Mouse (Mus musculus): Measurements from ENCODE around the gene Tubg1. TPM values are rescaled to one million over a fixed set of nuclear protein-coding genes. Genes with fewer than 3 reads are reported as not detected.
A peak's percentile ranks its signal among the peaks of the same experiment; 100 is the strongest.
"Not testable (repeated sequence)": the region's sequence is repeated elsewhere in the genome, so short reads cannot be mapped to it uniquely, and the experiment has no call there.

Tubg1 gene
- total RNA-seq, 1 experiment from 2014 or later, result 47.4 TPM

DNA sequence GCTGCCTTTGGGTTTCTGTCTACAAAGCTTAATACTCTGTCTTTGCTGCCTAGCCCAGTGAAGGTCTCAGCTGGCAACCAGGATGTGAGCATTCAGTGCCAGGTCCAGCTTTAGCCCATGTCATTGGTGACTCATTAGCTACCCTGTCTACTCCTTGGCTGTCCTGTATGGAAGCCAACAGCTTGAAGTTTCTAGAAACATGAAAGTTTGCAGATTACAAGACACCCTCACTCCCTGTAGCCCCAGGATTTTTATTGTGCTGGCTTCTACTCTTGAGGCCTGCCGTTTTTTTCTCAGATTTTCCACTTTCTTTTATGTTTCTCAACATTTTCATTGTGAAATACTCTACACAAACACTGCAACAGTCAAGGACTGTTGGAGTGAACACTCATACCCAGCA, 29.8 kb upstream of the Tubg1 start:
- no peak for ATAC-seq (replicated peaks in 1 of 2; ENCODE audit: insufficient read depth in 1 of 2, low FRiP score in 2 of 2, low TSS enrichment in 1 of 2, low read depth in 1 of 2, poor library complexity in 2 of 2, severe bottlenecking in 2 of 2)

DNA sequence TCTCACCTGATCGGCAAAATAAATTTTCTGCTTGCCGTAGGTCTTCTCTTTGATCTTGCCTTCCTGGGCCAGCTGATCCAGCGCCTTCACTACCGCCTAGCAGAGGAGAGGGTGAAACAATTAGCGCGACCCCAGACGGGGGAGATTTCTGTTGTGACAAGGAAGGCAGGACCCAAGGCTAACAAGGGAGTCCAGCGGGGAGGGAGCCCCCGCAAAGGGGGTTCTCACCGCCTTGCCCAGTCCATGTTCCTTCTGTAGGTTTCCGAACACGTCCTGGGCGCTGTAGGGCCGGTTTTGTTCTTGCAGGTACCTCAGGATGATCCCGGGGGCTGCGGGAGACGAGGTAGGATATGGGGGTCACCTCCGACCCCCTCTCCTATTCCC, 24.8 kb upstream of the Tubg1 start:
- no peak for ATAC-seq (replicated peaks in 1 of 2; ENCODE audit: insufficient read depth in 1 of 2, low FRiP score in 2 of 2, low TSS enrichment in 1 of 2, low read depth in 1 of 2, poor library complexity in 2 of 2, severe bottlenecking in 2 of 2)

DNA sequence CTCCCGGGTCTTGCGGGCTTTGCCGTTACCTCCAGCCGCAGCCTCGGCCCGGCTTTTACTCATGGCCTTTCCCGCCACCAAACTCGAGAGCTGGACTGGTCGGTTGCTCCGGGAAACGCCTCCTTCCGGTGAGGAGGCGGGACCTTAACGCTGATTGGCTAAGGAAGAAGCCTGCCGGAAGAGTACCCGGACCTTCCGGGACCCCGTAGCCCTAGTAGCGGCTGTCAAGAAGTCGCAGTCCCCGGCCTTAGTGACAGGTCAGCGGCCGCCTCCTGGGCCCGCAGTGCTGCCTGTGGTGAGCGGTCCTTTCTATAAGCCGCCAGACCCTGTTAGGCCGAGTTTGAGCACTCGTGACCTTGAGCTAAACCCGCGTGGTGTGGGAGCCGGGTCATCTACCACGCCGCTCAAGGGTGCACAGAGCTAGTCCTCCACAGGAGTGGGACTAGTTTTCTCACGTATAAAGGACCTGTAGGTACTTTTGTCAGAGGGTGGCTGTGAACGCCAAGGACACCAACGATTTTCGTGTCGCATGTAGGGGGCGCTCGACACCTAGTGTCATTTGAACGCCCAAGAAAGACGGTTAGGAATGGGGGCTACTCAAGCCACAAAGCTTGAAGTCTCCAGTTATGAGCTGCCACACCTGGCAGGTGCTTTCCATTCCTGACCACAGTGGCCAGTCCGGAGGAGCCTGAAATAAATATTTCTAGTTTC, 24.3 kb upstream of the Tubg1 start, which contains the start of gene Psmc3ip:
TSS of gene Psmc3ip (minus strand) at position 123 of the 711 bp plus-strand sequence.
- peak; percentile 97 to 99 for ATAC-seq (replicated peaks in 1 of 2; ENCODE audit: insufficient read depth in 1 of 2, low FRiP score in 2 of 2, low TSS enrichment in 1 of 2, low read depth in 1 of 2, poor library complexity in 2 of 2, severe bottlenecking in 2 of 2)

DNA sequence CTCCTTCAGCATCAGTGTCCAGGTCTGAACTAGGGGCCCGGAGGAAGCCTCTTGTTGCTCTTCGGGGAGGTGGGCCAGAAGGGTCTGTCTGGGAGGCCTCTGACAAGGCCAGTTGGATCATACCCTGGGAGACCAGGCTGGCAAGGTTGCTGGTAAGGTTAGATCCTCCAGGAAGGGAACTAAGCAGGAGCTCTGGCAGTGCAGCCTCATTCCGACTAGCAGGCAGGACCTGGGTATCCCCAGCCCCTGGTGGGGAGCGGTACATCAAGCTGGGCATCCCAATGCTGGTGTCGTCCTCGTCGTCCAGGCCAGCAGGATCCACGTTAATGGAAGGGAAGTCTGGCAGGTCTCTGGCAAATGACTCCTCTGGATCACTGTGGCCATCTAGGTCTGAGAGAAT, 21.5 kb upstream of the Tubg1 start:
- ATAC-seq (replicated peaks in 1 of 2; ENCODE audit: insufficient read depth in 1 of 2, low FRiP score in 2 of 2, low TSS enrichment in 1 of 2, low read depth in 1 of 2, poor library complexity in 2 of 2, severe bottlenecking in 2 of 2), result no peak

DNA sequence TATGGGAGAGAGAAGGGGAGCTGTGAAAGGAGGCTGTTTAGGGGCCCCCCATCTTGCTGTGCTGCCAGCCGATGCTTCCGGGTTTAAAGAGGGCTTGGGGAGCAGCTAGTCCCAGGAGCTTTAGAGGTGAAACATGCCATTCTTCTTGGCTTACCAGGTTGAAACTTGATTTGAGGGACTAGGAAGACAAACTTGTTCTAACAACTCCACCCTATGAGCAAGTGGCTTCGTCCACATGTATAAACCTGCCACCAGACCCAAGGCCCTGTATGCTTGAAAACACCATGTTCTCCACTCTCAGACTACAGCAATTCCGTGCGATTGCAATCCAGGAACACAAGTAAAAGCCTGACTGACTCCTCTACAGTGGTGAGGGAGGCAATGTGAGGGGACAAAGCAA, 16.7 kb upstream of the Tubg1 start:
- no peak for ATAC-seq (replicated peaks in 1 of 2; ENCODE audit: insufficient read depth in 1 of 2, low FRiP score in 2 of 2, low TSS enrichment in 1 of 2, low read depth in 1 of 2, poor library complexity in 2 of 2, severe bottlenecking in 2 of 2)

DNA sequence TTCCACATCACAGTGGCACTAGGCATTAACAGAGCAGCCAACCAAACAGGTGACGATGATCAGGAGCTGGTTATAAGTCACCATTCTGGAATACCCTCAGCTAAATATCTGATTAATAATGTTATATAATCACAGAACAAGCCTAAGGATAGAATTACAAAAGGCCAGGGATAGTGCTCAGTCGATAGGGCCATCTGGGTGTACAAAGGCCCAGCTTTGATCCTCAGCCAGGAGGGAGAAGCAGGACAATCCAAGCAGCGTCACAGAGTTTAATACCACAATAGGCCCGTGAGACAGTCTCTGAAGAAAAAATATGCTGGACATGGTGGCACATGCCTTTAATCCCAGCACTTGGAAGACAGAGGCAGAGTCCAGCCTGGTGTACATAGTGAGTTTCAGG, 10.4 kb upstream of the Tubg1 start:
- ATAC-seq (replicated peaks in 1 of 2; ENCODE audit: insufficient read depth in 1 of 2, low FRiP score in 2 of 2, low TSS enrichment in 1 of 2, low read depth in 1 of 2, poor library complexity in 2 of 2, severe bottlenecking in 2 of 2), result no peak

DNA sequence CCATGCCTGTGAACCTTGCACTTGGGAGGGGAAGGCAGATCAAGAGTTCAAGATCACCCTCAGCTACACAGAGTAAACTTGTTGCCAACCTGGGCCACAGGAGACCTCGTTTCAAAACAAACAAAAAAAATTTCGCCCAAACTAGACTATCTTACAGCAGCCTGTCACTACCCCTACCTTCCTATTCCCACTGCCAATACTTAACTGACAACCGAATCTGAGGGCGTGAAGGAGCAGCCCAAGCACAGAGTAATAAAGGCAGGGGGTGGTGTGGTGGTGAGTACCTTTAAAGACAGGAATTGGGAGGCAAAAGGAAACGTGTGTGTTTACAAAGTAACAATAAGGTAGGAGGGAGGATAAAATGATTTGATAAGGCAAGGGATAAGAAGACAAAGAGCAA, 9.0 kb upstream of the Tubg1 start:
- no peak for ATAC-seq (replicated peaks in 1 of 2; ENCODE audit: insufficient read depth in 1 of 2, low FRiP score in 2 of 2, low TSS enrichment in 1 of 2, low read depth in 1 of 2, poor library complexity in 2 of 2, severe bottlenecking in 2 of 2)

DNA sequence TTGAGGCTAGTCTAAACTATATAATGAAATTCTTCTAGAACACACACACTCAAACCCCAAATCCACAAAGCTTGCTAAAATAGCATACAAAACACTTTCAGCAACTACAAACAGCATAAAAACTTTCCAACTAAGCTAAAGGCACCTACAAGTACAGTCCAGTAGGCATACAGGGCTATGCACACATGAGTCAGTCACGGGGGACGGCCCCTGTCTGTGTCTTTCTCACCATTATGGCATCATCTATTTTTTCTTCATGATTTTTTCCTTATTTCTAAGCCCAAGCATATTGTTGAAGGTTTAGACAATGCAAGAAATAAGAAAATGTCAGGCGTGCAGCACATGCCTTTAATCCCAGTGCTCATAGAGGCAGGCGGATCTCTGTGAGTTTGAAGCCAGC, 8.6 kb upstream of the Tubg1 start:
- no peak for ATAC-seq (replicated peaks in 1 of 2; ENCODE audit: insufficient read depth in 1 of 2, low FRiP score in 2 of 2, low TSS enrichment in 1 of 2, low read depth in 1 of 2, poor library complexity in 2 of 2, severe bottlenecking in 2 of 2)

DNA sequence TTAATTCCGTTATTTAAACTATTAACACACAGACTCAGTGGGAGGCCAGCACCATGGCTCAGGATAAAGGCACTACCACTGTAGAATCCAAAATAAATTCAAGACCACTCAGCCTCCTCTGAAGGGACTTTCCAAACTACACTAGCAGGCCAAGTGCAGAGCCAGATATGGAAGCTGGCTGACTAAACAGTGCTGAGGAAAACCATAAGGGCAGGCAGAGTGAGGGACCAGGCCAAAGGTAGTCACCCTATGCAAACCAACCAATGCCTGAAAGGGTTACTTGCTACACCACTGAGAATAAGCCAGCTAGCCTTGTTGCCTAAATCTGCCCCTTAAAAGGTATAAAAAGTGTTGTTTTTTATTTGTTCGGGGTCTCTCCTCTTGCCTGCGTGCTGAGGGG, 7.6 kb upstream of the Tubg1 start:
- no peak for ATAC-seq (replicated peaks in 1 of 2; ENCODE audit: insufficient read depth in 1 of 2, low FRiP score in 2 of 2, low TSS enrichment in 1 of 2, low read depth in 1 of 2, poor library complexity in 2 of 2, severe bottlenecking in 2 of 2)

DNA sequence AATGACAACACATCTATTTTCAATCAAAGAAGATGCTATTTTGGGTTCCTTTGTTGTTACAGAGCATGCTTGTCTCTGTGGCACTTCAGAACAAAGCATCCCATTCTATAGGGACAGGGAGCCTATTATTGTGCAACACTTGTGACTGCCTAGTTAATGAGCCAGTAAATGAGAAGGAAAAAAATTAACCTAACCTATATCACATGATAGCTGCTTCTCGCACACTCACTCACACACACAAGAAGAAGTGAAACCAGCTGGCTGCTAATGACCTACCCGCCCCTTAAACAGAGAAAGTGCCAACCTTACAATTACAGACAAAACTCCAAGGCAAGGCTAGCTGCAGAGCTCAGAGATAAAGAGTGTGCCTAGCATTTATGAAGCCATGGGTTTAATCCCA, 4.2 kb upstream of the Tubg1 start:
- ATAC-seq (replicated peaks in 1 of 2; ENCODE audit: insufficient read depth in 1 of 2, low FRiP score in 2 of 2, low TSS enrichment in 1 of 2, low read depth in 1 of 2, poor library complexity in 2 of 2, severe bottlenecking in 2 of 2), result no peak

DNA sequence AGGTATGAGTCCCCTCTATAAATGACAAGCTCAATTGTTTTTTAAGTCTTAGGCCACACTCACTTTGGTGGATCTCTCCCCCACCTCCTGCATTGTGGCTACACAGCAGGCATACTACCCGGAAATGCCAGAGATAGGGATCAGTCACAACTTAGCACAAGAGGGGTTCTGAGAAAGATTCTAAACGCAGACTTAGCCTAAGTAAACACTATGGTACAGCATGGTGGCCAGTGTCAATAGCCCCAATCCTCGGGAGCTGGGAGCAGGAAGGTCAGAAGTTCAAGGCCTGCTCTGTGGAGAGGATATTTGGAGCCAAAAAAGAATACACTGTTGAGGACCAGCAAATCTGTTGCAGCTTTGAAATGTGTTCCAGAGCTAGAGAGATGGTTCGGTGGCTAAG, 1.6 kb upstream of the Tubg1 start:
- no peak for ATAC-seq (replicated peaks in 1 of 2; ENCODE audit: insufficient read depth in 1 of 2, low FRiP score in 2 of 2, low TSS enrichment in 1 of 2, low read depth in 1 of 2, poor library complexity in 2 of 2, severe bottlenecking in 2 of 2)

DNA sequence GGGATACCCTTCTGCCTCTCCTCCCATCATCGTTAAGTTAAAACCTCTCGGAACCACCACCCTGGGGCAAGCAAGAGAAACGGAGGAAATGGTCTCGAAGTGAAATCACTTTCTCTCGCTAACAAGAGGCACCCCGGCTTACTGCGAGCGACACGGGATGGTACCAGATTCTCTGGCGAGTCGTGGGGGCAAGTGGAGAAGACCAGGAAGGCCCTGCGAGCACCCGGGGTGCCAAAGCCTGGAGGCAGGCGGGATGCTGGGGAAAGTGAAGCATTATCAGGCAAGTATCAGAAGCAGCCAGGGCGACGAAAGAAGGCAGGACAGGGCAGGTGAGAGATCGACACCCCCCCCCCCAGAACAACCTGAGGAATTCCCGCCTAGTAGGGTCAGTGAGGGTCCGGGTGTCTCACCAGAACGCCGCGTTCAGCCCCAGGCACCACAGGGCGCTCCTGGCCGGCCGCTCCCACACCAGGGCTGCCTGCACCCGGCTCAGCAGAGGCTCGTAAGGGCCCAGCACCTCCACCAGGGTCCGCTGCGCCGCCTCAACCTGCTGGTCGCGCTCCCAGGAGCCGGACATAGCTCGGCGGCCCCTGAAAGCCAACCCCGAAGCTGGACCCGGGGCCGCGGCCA, 492 bp upstream of the Tubg1 start:
- peak; percentile 24 to 66 for ATAC-seq (replicated peaks in 1 of 2; ENCODE audit: insufficient read depth in 1 of 2, low FRiP score in 2 of 2, low TSS enrichment in 1 of 2, low read depth in 1 of 2, poor library complexity in 2 of 2, severe bottlenecking in 2 of 2)

DNA sequence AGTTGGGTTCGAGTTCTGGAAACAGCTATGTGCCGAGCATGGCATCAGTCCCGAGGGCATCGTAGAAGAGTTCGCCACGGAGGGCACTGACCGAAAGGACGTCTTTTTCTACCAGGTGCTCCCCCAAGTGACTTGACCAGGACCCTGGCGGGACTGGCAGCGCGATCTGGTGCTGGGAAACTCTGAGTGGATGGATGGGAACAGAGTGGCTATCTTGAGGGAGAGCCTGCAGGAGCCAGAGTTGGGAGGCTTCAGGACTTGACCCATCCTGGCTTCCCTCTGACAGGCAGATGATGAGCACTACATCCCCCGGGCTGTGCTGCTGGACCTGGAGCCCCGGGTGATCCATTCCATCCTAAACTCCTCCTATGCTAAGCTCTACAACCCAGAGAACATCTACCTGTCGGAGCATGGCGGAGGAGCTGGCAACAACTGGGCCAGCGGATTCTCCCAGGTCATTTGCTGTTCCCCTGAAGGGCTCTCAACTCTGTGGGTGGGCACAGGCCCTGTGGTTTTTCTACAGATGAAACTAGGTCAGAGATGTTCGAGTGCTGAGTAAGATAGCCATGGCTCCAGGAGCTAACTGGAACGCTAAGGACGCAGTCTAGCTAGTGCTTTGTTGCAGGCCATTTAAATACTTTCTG, 929 bp downstream of the Tubg1 start:
- no peak for ATAC-seq (replicated peaks in 1 of 2; ENCODE audit: insufficient read depth in 1 of 2, low FRiP score in 2 of 2, low TSS enrichment in 1 of 2, low read depth in 1 of 2, poor library complexity in 2 of 2, severe bottlenecking in 2 of 2)

DNA sequence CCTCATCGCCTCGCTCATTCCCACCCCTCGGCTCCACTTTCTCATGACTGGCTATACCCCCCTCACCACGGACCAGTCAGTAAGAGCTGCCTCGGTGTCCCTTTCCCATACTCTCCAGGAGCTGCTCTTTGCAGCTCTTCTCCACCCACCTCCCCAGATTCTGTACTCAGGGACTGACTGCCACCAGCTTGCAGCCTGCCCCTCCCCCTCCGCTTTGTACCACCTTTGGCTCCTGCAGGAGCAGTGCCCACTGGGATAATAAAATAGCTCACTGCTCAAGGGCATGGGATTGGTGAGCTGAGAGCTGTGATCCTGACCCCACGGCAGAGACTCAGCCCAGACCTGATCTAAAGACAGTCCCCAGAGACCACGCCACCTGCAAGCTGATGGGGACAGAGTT, 4.8 kb downstream of the Tubg1 start:
- ATAC-seq (replicated peaks in 1 of 2; ENCODE audit: insufficient read depth in 1 of 2, low FRiP score in 2 of 2, low TSS enrichment in 1 of 2, low read depth in 1 of 2, poor library complexity in 2 of 2, severe bottlenecking in 2 of 2), result not testable (repeated sequence)

DNA sequence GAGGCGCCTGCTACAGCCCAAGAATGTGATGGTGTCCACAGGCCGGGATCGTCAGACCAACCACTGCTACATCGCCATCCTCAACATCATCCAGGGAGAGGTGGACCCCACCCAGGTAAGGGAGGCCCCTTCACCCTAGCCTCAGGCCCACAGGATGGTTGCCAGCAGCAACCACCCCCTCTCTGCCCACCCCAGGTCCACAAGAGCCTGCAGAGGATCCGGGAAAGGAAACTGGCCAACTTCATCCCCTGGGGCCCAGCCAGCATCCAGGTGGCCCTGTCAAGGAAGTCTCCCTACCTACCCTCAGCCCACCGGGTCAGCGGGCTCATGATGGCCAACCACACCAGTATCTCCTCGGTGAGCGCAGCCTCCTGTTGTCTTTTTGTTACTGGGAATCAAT, 5.3 kb downstream of the Tubg1 start:
- not testable (repeated sequence) for ATAC-seq (replicated peaks in 1 of 2; ENCODE audit: insufficient read depth in 1 of 2, low FRiP score in 2 of 2, low TSS enrichment in 1 of 2, low read depth in 1 of 2, poor library complexity in 2 of 2, severe bottlenecking in 2 of 2)

DNA sequence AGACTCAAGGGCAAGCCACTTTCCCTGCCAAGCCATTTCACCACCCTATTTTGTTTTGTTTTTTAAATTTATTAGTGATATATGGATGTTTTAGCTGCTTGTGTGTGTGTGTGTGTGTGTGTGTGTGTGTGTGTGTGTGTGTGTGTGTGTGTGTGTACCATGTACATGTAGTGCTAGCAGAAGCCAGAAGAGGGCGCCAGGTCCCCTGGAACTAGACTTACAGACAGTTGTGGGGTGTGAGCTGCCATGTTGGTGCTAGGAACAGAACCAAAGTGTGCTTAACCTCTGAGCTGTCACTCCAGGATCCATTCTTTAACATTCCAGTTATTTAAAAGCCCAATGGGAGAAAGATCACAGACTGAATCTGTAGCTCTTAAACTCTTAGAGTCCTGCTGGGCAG, 7.3 kb downstream of the Tubg1 start:
- no peak for ATAC-seq (replicated peaks in 1 of 2; ENCODE audit: insufficient read depth in 1 of 2, low FRiP score in 2 of 2, low TSS enrichment in 1 of 2, low read depth in 1 of 2, poor library complexity in 2 of 2, severe bottlenecking in 2 of 2)

DNA sequence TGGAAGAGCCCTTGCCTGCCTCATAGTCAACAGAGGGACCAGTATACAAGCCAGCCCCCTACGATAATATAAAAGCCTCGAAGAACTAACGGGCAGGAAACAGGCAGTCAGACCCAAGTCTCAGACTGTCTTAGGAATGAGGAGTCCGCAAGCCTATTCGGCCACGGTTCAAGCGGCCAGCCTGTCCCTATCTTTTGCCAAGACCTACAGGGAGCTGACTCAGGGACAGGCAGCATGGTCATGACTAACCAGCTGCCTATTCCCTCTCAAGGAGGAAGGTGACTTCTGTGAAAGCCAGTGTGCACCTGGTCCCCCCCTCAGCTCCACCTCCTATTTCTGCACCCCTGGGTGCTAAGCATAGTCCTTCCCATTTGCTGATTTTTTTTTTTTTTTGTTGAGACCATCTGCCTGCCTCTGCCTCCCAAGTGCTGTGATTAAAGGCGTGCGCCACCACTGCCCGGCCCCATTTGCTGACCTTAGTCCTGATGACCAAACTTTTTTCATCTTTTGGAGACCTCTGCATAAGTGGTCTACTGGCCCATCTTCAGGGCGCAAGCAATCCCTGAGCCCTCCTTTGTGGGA, 9.3 kb downstream of the Tubg1 start:
- ATAC-seq (replicated peaks in 1 of 2; ENCODE audit: insufficient read depth in 1 of 2, low FRiP score in 2 of 2, low TSS enrichment in 1 of 2, low read depth in 1 of 2, poor library complexity in 2 of 2, severe bottlenecking in 2 of 2), result no peak

DNA sequence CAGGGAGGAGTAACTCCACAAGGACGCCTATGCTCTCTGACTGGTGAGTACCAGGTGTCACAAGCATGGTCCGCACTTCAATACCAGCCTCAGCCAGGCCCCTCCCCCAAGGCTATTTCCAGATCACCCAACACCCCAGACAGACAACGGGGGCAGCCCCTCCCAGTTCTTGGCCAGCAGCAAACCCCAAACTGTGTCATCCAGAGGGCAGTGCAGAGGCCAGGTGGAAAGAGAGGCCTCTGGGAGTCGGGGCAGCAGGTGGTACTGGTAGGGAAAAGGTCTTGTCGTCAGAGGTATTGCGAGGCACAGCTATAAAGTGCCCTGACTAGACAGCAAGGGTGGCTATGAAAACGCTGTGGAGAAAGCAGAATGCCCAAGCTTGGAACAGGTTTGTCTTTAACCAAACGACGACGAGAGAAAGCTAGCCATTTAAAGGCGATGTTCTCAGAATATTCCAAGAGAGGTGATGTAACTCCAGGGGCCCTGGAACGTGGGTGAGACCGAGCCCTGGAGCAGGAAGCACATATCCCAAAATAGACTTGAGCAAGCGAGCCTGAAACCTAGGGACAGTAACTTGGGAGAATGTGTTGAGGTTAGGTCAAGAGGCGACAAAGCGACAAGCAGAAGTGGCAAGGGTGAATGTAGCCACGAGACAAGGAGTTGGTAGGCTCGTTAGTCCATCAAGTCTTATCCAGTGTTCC, 10.5 kb downstream of the Tubg1 start:
- ATAC-seq (replicated peaks in 1 of 2; ENCODE audit: insufficient read depth in 1 of 2, low FRiP score in 2 of 2, low TSS enrichment in 1 of 2, low read depth in 1 of 2, poor library complexity in 2 of 2, severe bottlenecking in 2 of 2), result no peak

Measured in hematopoietic stem cell, adult 5-6 weeks (primary cell).